8 mouse cellular contexts compared by ENCODE assay signal in genomic region chr4:97775059-97775458, GRCm38 (mm10). TPM values are rescaled to one million over a fixed set of nuclear protein-coding genes. Genes with fewer than 3 reads are reported as not detected.
DNase-seq lines count a peak whose midpoint lies in the region; ATAC-seq and TF ChIP-seq lines count a peak whose summit lies in the region.

No protein-coding gene starts in this region.

- no peaks in the 10 kb centered on the region for H3K36me3 ChIP-seq in heart, postnatal 0 days (replicated peaks; ENCODE audit: control insufficient read depth, insufficient read depth, low read length)

- DNase-seq in CD4-positive helper T cell, adult 2 months (ENCODE audit: low read depth, low spot score): peak; percentile 37
- peak; percentile 81 for DNase-seq in adrenal gland, adult 8-10 months
- DNase-seq in fibroblast of lung, adult 2 months (ENCODE audit: low read depth): peak; percentile 82
- peak; percentile 94 for DNase-seq in heart, postnatal 0 days (ENCODE audit: low spot score)
- peak; percentile 82 to 92 for DNase-seq in kidney, postnatal 25 days
- peak; percentile 91 for DNase-seq in lung, postnatal 10 days
- DNase-seq in retina, embryonic 14.5 days (ENCODE audit: low spot score): peak; percentile 58

- peak; percentile 37 for ATAC-seq in heart, postnatal 0 days (ENCODE audit: insufficient read depth, low read depth)
- ATAC-seq in activated CD4-positive, CD25-positive, alpha-beta regulatory T cell, adult 4 months: no peak

- H3K9me3 ChIP-seq in heart, postnatal 0 days (replicated peaks; ENCODE audit: control insufficient read depth, low read length): no peaks in the 10 kb centered on the region

- peaks cover 17% of the 10 kb centered on the region for H3K4me1 ChIP-seq in heart, postnatal 0 days (ENCODE audit: control insufficient read depth, insufficient read depth)

- H3K4me2 ChIP-seq in heart, postnatal 0 days (ENCODE audit: low read depth, low read length): peak overlapping the region; percentile 74

- H3K27me3 ChIP-seq in heart, postnatal 0 days (ENCODE audit: control insufficient read depth, insufficient read depth, low read length): no peaks in the 10 kb centered on the region

- H3K27ac ChIP-seq in heart, postnatal 0 days (ENCODE audit: low read depth): peak overlapping the region; percentile 99

- H3K4me3 ChIP-seq in heart, postnatal 0 days (ENCODE audit: low read depth, low read length): peak overlapping the region; percentile 98

- 0 out of 2 replicates have a peak, but pooled peaks have one; percentile 18 for TF ChIP-seq CTCF in heart, postnatal 0 days (IDR thresholded peaks at IDR 0.05; ENCODE audit: low read depth)

- no peak for TF ChIP-seq EP300 in heart, postnatal 0 days (IDR thresholded peaks at IDR 0.05; ENCODE audit: low read depth)

- H3K9ac ChIP-seq in heart, postnatal 0 days (replicated peaks; ENCODE audit: low read depth, low read length): peak overlapping the region; percentile 100

- under 1% methylated on average over 13 of the region's 13 CpGs for WGBS in heart, postnatal 0 days

RNA-seq across cellular contexts. Expression of gene Nfia, which starts 2.5 kb away (rescaled TPM):
- total RNA-seq in adrenal gland, adult 8-10 months (2022): 100 to 1,000 TPM; 117 to 145 (median 127) TPM
- total RNA-seq in heart, postnatal 0 days (2014; rRNA removed; ENCODE audit: low replicate concordance): 76.5 and 114 TPM in 2 replicates
- polyA plus RNA-seq in heart, postnatal 0 days (2015; fragmentation: Nextera tagmentation; extraction: Ambion mirVana): 53.2 and 53.8 TPM in 2 replicates
- 10 to 100 TPM in 1 of 2 experiments, 1 to 10 TPM in 1; 7.3 to 12.6 TPM for polyA plus RNA-seq in activated CD4-positive, CD25-positive, alpha-beta regulatory T cell, adult 4 months (2017; shearing (Covaris generic))

RNA-seq across cellular contexts. Expression of gene E130114P18Rik, which starts 2.8 kb away (rescaled TPM):
- total RNA-seq in adrenal gland, adult 8-10 months (2022): under 1 TPM in 3 of 4 experiments, not detected in 1; 0.28 to 0.73 (median 0.59) TPM
- total RNA-seq in heart, postnatal 0 days (2014; rRNA removed; ENCODE audit: low replicate concordance): not detected in 2 replicates
- polyA plus RNA-seq in heart, postnatal 0 days (2015; fragmentation: Nextera tagmentation; extraction: Ambion mirVana): 0.45 and 0.52 TPM in 2 replicates
- not detected for polyA plus RNA-seq in activated CD4-positive, CD25-positive, alpha-beta regulatory T cell, adult 4 months (2017; shearing (Covaris generic))

Comparison
In these comparisons a context has a peak if more than half of its experiments do, and no peak if none do; other contexts are left out.
1. DNase-seq: peak in every context shown above with its lines; median percentile 94 in heart, postnatal 0 days; 91 in lung, postnatal 10 days; 87 in kidney, postnatal 25 days; 82 in fibroblast of lung, adult 2 months; 81 in adrenal gland, adult 8-10 months; 58 in retina, embryonic 14.5 days; 37 in CD4-positive helper T cell, adult 2 months.